Mouse (Mus musculus): Measurements from ENCODE around the gene Rps17. TPM values are rescaled to one million over a fixed set of nuclear protein-coding genes. Genes with fewer than 3 reads are reported as not detected.
A peak's percentile ranks its signal among the peaks of the same experiment; 100 is the strongest.

The Rps17 gene
- polyA plus RNA-seq (2015; fragmentation: Nextera tagmentation; extraction: Ambion mirVana), result 1,243 and 1,274 TPM in 2 replicates

DNA sequence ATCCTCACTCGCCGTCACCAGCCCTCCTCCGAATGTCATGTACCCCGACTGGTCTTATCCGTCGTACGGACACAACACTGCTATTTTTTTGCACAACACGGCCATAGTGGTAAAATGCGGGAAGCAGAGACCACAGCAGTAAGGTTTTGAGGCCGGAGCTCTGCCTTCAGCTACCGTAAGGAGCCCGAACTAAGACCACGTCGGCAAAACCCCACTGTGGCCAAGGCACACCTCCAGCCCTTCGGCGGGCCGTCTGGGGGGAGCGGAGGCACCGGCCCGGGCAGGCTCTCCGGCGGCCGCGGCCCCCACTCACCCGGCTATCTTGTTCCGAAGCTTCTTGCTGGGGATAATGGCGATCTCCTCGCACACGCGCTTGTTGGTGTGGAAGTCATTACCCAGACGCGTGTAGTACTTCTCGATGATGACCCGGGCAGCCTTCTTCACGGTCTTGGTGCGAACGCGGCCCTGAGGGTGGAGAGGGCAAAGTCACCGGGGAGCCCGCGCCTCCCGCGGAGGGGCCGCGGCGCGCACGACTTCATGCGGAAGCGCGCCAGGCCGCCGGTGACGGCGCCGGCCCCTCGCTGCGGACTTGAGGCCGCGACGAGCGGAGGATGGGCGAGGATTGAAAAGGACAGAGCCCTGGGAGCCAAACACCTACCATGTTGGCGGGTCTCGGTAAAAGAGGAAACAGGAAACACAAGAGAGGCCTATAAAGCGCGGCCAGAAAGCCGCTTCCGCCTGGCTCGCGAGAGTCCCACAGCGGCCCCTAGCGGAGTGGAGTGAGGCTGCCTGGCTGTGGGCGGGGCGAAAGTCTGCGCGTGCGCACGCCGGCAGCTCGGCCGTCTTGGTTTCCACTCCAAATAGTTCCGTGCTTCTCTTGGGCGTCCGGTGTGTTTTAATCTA, at the start of gene Rps17:
TSS of gene Rps17 (minus strand) at position 711 of the 903 bp plus-strand sequence.
- H3K9ac ChIP-seq, result peak within 1 kb of the TSS; percentile 96
- ATAC-seq, result peak; percentile 91
- H3K4me2 ChIP-seq (replicated peaks), result peak within 1 kb of the TSS; percentile 84
- no peaks in the 10 kb centered on the region for H3K9me3 ChIP-seq
- H3K4me1 ChIP-seq (replicated peaks), result peaks cover 14% of the 10 kb centered on the region
- H3K4me3 ChIP-seq (replicated peaks), result peak within 1 kb of the TSS; percentile 83
- H3K36me3 ChIP-seq, result peaks cover 19% of the 10 kb centered on the region; the same call in 1 of the 2 replicates
- H3K27ac ChIP-seq, result peak within 1 kb of the TSS; percentile 85
- H3K27me3 ChIP-seq (replicated peaks), result no peaks in the 10 kb centered on the region
- WGBS, result under 1% methylated on average over 85 of the region's 85 CpGs

GRCm38 (mm10) chr7:81379363-81379762, 34.3 kb upstream of the Rps17 start:
- no peak overlapping the region for H3K27ac ChIP-seq
- no peak overlapping the region for H3K4me3 ChIP-seq (replicated peaks)
- H3K9ac ChIP-seq, result no peak overlapping the region
- WGBS, result 84% methylated on average over 1 of the region's 1 CpGs
- H3K36me3 ChIP-seq, result no peaks in the 10 kb centered on the region
- H3K4me1 ChIP-seq (replicated peaks), result no peaks in the 10 kb centered on the region
- no peaks in the 10 kb centered on the region for H3K27me3 ChIP-seq (replicated peaks)
- no peak for ATAC-seq
- no peak overlapping the region for H3K4me2 ChIP-seq (replicated peaks)
- no peaks in the 10 kb centered on the region for H3K9me3 ChIP-seq

DNA sequence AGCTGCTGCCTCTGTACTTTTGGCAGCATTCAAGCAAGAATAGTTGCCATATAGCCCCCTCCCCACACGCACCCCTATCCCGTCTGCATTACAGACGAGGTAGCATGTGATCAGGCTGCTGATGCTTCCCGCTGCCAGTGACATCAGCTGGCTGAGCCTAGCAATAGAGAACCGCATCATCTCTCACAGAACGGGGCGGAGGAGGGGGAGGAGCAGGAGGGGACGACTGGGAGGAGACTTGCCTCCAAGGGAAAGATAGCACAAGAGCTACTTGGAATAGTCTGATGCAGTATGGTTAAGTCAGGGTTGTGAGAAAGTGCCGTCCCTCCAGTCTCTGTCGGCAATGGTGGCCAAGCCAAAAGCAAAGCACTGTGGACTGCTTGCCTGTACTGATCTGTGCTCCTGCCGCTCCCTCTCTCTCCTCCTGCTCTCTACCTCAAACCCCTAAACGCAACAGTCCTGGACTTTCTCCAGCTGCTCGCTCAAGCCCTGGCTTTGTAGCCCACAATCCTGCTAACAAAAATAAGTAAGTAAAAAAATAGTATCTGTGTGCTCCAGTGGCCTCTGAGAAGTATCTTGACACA, 27.4 kb upstream of the Rps17 start:
- H3K27ac ChIP-seq, result no peak overlapping the region
- H3K9ac ChIP-seq, result no peak overlapping the region
- no peaks in the 10 kb centered on the region for H3K4me1 ChIP-seq (replicated peaks)
- WGBS, result 9% methylated on average over 13 of the region's 13 CpGs
- peak overlapping the region; percentile 44 for H3K4me2 ChIP-seq (replicated peaks)
- no peaks in the 10 kb centered on the region for H3K9me3 ChIP-seq
- no peaks in the 10 kb centered on the region for H3K36me3 ChIP-seq
- peaks cover 3% of the 10 kb centered on the region; the same call in 1 of the 2 replicates for H3K27me3 ChIP-seq (replicated peaks)
- ATAC-seq, result peak; percentile 59
- no peak overlapping the region for H3K4me3 ChIP-seq (replicated peaks)

DNA sequence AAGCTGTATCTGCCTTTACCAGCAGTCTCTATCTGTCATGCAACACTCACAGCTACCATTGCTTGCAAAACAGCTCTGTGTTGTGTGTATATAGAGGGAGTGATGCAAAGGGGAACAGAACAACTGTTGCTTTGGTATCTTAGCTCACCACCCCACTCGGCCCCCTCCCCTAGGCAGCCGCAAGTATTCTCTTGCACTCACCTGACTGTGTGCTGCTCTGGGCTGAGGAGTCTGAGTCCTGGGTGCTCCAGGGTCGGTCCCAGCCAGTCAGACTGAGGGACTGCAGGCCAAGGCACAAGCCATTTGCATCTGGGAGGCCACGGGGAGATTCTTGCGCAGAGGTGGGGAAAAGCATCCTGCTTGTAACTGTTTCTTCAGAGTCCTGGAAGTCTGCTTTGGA, 26.8 kb upstream of the Rps17 start:
- Histone ChIP-seq H3K36me3 (no peaks in the 10 kb centered on the region), H3K4me1 (replicated peaks) (no peaks in the 10 kb centered on the region), H3K4me3 (replicated peaks) (no peak overlapping the region), H3K9me3 (no peaks in the 10 kb centered on the region), H3K27ac (no peak overlapping the region), H3K27me3 (replicated peaks) (peaks cover 3% of the 10 kb centered on the region; the same call in 1 of the 2 replicates), H3K9ac (no peak overlapping the region), H3K4me2 (replicated peaks) (no peak overlapping the region)
- ATAC-seq, result no peak
- 22% methylated on average over 5 of the region's 5 CpGs for WGBS

GRCm38 (mm10) chr7:81369724-81370123, 24.7 kb upstream of the Rps17 start:
- H3K4me3 ChIP-seq (replicated peaks), result no peak overlapping the region
- no peaks in the 10 kb centered on the region for H3K36me3 ChIP-seq
- 62% methylated on average over 3 of the region's 3 CpGs for WGBS
- no peak overlapping the region for H3K9ac ChIP-seq
- no peaks in the 10 kb centered on the region for H3K9me3 ChIP-seq
- no peak for ATAC-seq
- no peak overlapping the region for H3K4me2 ChIP-seq (replicated peaks)
- H3K27me3 ChIP-seq (replicated peaks), result peaks cover 3% of the 10 kb centered on the region; the same call in 1 of the 2 replicates
- H3K27ac ChIP-seq, result no peak overlapping the region
- H3K4me1 ChIP-seq (replicated peaks), result no peaks in the 10 kb centered on the region

DNA sequence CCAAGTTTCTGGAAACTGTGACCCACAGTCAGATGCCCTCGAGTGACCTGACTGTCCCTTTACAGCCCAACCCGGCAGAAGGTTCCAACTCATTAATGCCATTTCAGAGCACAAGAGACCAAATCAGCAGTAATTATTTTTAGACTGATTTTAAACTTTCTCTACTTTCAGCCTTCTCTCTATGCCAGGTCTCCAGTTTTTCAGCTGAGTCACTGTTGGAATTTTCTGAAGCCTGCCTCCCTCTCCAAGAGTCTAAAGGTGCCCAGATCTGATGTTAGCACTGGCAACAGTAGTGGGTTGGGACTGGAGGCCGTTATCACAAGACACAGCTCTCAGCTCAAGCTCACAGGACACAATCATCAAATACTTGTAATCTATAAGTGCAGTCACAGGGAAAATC, 22.9 kb upstream of the Rps17 start:
- WGBS, result 75% methylated on average over 3 of the region's 3 CpGs
- Histone ChIP-seq H3K27ac (no peak overlapping the region), H3K4me1 (replicated peaks) (no peaks in the 10 kb centered on the region), H3K27me3 (replicated peaks) (0 out of 2 replicates have a peak, but pooled peaks cover 3% of the 10 kb centered on the region), H3K4me2 (replicated peaks) (no peak overlapping the region), H3K9ac (no peak overlapping the region), H3K36me3 (no peaks in the 10 kb centered on the region), H3K9me3 (no peaks in the 10 kb centered on the region), H3K4me3 (replicated peaks) (no peak overlapping the region)
- ATAC-seq, result no peak

GRCm38 (mm10) chr7:81356975-81357374, 11.9 kb upstream of the Rps17 start:
- no peak for ATAC-seq
- Histone ChIP-seq H3K4me1 (replicated peaks) (no peaks in the 10 kb centered on the region), H3K9ac (no peak overlapping the region)

DNA sequence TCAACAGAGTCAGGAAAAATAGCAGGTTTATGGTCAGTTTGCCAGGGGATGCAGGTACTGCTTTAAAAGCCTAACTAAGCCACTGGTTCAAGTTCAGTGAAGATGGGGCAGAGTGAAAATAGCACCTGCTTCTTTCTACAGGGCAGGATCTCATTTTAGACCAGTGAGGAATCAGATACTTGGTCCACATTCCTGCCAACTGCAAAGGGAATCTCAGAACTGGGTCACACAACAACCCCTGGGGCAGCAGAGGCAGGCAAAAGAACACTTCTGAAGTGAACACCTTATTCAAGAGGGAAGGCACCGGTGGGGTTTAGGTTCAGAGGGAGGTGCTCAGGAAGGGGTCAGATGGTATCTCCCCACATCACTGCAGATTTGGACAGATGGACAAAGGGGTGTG, 11.3 kb upstream of the Rps17 start:
- 70% methylated on average over 1 of the region's 1 CpGs for WGBS
- ATAC-seq, result no peak
- no peaks in the 10 kb centered on the region for H3K27me3 ChIP-seq (replicated peaks)

More at GRCm38 (mm10) chr7:81356975-81357374, 11.9 kb upstream of the Rps17 start:
- H3K9me3 ChIP-seq, result no peaks in the 10 kb centered on the region
- H3K36me3 ChIP-seq, result no peaks in the 10 kb centered on the region
- no peak overlapping the region for H3K27ac ChIP-seq
- no peak overlapping the region for H3K4me2 ChIP-seq (replicated peaks)
- 73% methylated on average over 7 of the region's 7 CpGs for WGBS
- H3K27me3 ChIP-seq (replicated peaks), result no peaks in the 10 kb centered on the region
- no peak overlapping the region for H3K4me3 ChIP-seq (replicated peaks)

DNA sequence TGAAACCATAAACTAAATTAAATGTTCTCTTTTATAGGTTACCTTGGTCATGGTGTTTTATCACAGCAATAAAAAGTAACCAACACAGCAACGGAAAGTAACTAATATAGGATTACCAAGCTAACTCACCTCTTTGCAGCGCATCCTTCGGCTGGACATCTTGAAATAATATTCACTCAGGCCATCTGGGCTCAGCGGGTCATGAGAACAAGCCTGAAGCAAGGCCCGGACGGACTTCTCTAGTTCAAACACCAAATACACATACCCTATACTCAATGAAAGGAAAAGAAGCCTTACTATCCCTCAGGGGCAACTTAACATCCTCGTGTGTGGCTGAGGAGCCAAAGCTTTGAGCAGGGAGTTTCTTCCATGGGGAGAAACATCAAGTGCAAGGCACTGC, 10.7 kb upstream of the Rps17 start:
- H3K4me3 ChIP-seq (replicated peaks), result no peak overlapping the region
- no peak overlapping the region for H3K27ac ChIP-seq
- H3K4me2 ChIP-seq (replicated peaks), result no peak overlapping the region
- no peak overlapping the region for H3K9ac ChIP-seq
- H3K36me3 ChIP-seq, result no peaks in the 10 kb centered on the region
- WGBS, result 81% methylated on average over 7 of the region's 7 CpGs
- H3K9me3 ChIP-seq, result no peaks in the 10 kb centered on the region
- H3K27me3 ChIP-seq (replicated peaks), result no peaks in the 10 kb centered on the region
- H3K4me1 ChIP-seq (replicated peaks), result no peaks in the 10 kb centered on the region
- no peak for ATAC-seq

More for the DNA sequence above, 11.3 kb upstream of the Rps17 start:
- H3K9me3 ChIP-seq, result no peaks in the 10 kb centered on the region
- no peak overlapping the region for H3K4me3 ChIP-seq (replicated peaks)
- H3K4me2 ChIP-seq (replicated peaks), result no peak overlapping the region
- no peaks in the 10 kb centered on the region for H3K4me1 ChIP-seq (replicated peaks)
- H3K36me3 ChIP-seq, result no peaks in the 10 kb centered on the region
- H3K27ac ChIP-seq, result no peak overlapping the region
- no peak overlapping the region for H3K9ac ChIP-seq

GRCm38 (mm10) chr7:81351826-81352225, 6.8 kb upstream of the Rps17 start:
- Histone ChIP-seq H3K36me3 (no peaks in the 10 kb centered on the region), H3K9me3 (no peaks in the 10 kb centered on the region), H3K27ac (no peak overlapping the region), H3K4me1 (replicated peaks) (no peaks in the 10 kb centered on the region), H3K4me3 (replicated peaks) (no peak overlapping the region), H3K9ac (no peak overlapping the region), H3K27me3 (replicated peaks) (no peaks in the 10 kb centered on the region), H3K4me2 (replicated peaks) (no peak overlapping the region)
- 77% methylated on average over 4 of the region's 4 CpGs for WGBS
- no peak for ATAC-seq

DNA sequence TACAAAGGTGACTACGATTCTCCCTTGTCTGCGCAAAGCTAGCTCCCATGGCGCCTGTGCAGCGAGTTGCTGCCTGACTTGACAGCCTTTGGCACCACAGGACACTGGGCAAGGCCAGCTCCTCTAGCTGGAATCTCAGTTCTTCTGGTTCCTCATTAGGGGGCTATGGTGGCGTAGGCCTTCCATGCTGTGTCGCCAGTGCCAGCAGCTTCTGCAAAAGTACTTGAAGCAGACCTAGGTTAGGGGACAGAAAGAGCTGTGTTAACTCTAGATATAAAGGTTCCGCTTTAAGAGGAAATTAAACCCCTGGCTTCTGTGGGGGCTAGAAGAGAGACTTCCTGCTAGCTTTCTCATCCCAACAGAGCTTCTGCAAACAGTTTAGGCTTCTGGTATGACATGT, 3.2 kb upstream of the Rps17 start:
- WGBS, result 71% methylated on average over 7 of the region's 7 CpGs
- no peak for ATAC-seq
- Histone ChIP-seq H3K36me3 (peaks cover 7% of the 10 kb centered on the region; the same call in 1 of the 2 replicates), H3K27me3 (replicated peaks) (no peaks in the 10 kb centered on the region), H3K27ac (no peak overlapping the region), H3K9me3 (no peaks in the 10 kb centered on the region), H3K4me1 (replicated peaks) (peaks cover 8% of the 10 kb centered on the region), H3K4me3 (replicated peaks) (no peak overlapping the region), H3K4me2 (replicated peaks) (no peak overlapping the region), H3K9ac (no peak overlapping the region)

DNA sequence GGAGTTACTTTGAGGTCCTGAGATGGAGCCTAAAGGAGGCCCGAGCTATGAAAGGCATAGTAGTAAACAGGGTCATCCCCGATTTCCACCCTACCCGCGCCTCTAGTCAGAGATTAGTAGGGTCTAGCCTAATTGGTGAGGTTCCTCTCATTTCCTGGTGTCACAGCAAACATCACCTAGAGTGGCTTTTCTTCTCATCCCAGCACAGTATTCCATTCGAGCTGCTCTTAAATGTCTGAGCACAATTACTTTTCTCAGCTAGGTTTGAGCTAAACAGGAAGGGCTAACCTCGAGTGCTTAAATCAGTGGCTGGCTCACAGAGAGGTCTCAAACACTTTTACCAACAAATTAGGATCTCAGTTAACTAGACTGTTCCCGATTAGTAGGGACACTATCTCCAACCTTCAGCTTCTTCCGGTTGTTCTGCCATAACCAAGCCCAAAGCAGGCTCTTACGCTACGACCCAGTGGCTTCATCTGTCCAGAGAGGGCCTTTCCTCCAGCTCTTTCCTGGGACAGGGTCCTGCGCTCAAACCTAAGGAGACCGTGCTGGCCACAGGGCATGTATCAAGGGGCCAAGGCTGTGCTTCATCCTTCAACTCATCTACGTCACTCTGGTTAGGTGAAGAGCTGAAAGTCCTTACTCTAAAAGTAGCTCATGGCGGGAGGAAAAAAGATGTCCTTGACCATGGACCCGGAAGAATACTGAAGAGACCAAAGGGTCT, 555 bp upstream of the Rps17 start:
- peak overlapping the region; percentile 62 for H3K4me2 ChIP-seq (replicated peaks)
- 61% methylated on average over 15 of the region's 15 CpGs for WGBS
- H3K27ac ChIP-seq, result 0 out of 2 replicates have a peak overlapping the region, but pooled peaks have one; percentile 60
- no peak for ATAC-seq
- H3K4me3 ChIP-seq (replicated peaks), result peak overlapping the region; percentile 83
- peaks cover 14% of the 10 kb centered on the region for H3K4me1 ChIP-seq (replicated peaks)
- peaks cover 19% of the 10 kb centered on the region; the same call in 1 of the 2 replicates for H3K36me3 ChIP-seq
- no peaks in the 10 kb centered on the region for H3K27me3 ChIP-seq (replicated peaks)
- no peaks in the 10 kb centered on the region for H3K9me3 ChIP-seq
- peak overlapping the region; percentile 52 for H3K9ac ChIP-seq

Measured in intestine, embryonic 15.5 days (tissue).